Mouse (Mus musculus): ENCODE results near the gene Cdc42bpa.

Cdc42bpa gene

DNA sequence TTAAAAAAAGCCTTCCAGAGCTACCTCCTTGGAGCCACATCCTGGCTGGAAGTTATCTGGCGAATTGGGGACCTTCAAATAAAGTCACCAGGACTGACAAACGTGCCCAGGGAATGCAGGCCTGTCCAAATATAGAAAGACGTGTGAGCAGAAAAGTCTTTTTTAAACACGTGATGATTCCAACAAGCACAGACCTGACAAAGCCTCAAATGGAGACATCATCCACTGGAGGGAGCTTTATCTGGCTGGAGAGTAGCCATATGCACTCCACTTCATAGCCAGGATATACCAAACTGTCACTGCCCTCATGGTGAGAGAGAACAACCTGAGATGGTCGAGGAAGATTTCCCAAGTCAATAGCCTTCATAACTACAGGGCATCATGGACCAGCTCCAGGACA is 225.6 kb downstream of the Cdc42bpa start:
- in situ Hi-C loops (cut with MboI, MseI), result no loop called here

GRCm38 (mm10) chr1:180186371-180186770 is 226.1 kb downstream of the Cdc42bpa start:
- in situ Hi-C loops (cut with MboI, MseI), result no loop called here

GRCm38 (mm10) chr1:180188951-180189350 is 228.7 kb downstream of the Cdc42bpa start:
- in situ Hi-C loops (cut with MboI, MseI), result no loop called here

DNA sequence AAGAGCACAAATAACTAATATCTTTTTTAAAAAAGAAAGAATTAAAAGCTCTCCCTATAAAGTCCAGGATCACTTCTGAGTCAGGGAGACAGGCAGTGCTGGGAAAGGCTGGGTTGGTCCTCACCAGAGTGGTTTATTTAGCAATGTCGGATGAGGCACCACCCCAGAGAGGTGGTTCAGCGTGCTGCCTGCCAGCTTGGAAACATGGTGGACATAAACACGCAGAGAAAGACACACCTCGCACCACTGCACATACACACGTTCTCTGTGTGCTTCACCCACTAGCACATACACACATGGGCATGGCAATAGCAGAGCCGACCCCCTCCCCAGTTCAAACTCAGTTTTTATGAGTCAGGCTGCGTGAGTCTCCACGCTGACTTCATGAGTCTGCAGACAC is 230.8 kb downstream of the Cdc42bpa start:
- in situ Hi-C loops (cut with MboI, MseI), result no loop called here

- in situ Hi-C loops (cut with MboI, MseI), result no loop called here
Measured at GRCm38 (mm10) chr1:180191651-180192220, 231.5 kb downstream of the Cdc42bpa start.

- in situ Hi-C loops (cut with MboI, MseI), result no loop called here
Measured at GRCm38 (mm10) chr1:180192866-180193265, 232.6 kb downstream of the Cdc42bpa start.

DNA sequence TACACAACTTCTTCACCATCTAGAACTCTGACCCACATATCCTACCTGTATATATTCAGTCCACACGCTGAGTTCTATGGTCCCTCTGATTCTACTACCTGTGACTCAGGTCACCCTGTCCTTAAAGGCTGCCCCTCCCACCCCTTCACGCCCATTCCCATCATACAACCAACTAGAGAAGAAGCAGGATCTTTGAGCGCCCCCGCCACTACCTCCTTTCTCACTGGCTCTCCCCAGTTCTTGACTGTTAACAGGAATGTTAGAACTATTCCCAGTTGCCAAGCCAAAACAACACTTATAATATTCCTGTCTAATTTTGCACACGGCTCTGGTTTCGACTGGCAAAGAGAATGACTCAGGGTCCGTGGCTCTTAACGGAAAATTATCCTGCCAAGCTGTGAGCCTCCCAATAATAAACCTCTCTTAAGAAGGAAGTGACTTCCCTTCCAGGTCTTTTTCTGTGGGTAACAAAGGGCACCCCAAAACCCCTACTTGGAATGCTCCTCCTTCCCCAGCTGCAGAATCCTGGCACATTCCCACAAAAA is 233.2 kb downstream of the Cdc42bpa start:
- in situ Hi-C loops (cut with MboI, MseI), result no loop called here

GRCm38 (mm10) chr1:180194048-180194447 is 233.8 kb downstream of the Cdc42bpa start:
- in situ Hi-C loops (cut with MboI, MseI), result no loop called here

GRCm38 (mm10) chr1:180194781-180195471 is 234.7 kb downstream of the Cdc42bpa start:
- in situ Hi-C loops (cut with MboI, MseI), result no loop called here

DNA sequence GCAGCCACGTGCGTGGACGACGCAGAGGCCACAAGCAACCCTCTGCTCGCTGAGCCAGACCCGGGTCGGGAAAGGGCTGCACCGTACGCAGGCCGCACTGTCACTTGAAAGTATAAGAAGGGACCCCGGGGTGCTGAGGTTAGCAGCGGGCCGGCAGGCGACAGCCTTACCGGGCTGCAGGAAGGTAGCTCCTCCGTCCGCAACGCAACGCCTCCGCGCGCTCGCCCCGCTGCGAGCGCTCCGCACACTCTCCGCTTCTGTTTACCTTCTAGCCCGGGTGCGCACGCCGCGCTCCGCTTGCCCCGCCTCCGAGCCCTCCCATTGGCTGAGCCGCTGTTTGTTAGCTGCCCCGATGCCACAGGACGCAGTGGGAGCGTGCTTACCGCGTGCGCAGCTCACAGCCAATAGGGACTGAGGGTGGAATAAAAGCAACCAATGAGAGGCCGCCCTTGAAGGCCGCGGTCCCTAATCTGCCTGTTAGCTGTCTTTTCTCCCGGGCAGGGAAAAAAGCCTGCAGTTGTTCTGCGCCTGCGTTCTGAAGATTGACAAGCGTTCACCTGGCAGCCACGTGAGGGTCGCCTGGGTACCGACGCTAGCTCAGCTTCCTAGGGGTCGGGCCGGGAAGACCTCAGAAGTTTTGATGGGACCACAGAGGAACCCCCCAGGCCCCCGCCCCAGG is 235.6 kb downstream of the Cdc42bpa start:
- in situ Hi-C loops (cut with MboI, MseI), result no loop called here

DNA sequence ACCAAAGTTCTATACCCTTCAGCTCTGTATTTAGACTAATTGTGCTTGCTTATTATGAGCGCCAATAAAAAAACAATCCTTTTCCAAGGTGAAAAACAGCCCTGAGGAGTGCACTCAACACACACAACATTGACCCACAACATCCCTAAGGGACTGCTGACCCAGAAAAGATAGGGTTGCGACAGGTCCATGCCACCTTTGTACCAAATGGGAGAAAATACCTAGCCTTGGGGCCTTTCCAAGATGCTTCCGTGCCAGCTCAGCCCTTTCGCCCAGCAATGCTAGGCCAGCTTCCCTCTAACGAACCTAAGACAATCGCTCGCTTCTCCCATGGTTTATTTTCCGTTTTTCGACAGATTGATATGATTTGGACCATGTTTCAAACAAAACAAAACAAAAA is 236.2 kb downstream of the Cdc42bpa start:
- in situ Hi-C loops (cut with MboI, MseI), result no loop called here

DNA sequence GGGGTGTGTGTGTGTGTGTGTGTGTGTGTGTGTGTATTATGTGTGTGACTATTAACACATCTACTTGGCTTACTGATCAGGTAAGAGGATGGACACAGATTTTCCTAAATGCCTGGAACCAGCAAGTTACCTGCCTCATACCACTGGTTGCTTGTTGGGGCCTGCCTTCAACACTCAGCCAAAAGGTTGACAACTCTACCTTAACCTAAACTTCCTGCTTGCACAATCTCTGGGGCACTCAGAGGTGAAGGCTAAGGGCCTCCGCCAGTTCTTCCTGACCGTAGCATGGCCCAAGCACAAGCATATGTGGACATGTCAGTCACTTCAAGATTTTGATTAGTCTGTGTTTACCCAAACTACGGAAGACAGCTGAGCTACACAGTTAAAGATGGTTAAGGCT is 237.7 kb downstream of the Cdc42bpa start:
- in situ Hi-C loops (cut with MboI, MseI), result no loop called here

DNA sequence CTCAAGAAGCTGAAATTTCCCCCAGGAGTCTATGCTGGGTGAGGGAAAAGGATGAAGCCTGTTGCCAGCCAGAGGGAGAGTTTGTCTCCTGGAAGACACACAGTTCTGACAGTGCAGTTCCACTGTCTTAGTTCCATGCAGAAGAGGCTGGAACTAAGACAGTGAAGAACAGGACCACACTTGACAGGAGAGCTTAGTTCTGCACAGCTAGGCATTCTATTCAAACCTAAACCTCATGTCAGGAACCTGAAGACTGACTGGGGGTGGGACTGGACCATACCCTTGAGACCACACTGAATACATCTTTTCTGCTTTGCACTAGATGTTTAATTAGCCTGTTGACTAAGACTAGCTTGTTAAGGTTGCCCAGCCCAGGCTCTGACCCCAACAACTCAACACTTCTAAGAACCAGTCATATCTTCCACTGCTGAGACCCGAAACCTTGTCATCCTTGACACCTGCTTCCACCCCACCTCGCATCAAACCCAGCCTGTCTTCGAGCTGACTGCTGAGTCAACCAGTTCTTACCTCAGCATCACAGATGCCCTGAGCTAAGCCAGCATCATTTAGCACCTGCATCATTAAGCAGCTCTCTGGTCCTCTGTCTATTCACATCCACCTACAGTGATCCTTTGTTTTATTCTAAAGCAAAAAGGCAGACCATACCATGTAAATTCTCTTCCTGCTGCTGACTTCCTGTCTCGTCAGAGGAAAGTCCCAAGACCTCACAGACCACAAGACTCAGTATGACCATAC is 238.9 kb downstream of the Cdc42bpa start, which contains the start of gene Coq8a:
Gene Coq8a, minus strand, starts transcription at position 644 of the 756 bp plus-strand sequence.
- in situ Hi-C loops (cut with MboI, MseI), result no loop called here

DNA sequence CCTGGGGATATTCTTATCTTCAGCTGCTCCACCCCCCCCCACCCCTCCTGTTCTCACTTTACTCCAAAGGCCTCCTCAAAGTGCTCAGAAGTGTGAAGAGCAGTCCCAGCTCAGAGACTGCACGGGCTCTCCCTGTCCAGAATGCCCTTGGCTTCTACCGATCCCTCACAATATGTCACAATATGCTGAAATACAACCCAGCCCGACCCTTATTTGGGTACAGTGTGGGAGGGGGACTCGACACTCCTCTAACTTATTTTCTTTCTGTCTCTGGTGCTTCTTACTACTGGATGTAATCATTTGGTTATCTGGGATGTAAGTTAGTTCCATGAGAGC is 239.4 kb downstream of the Cdc42bpa start:
- in situ Hi-C loops (cut with MboI, MseI), result no loop called here

GRCm38 (mm10) chr1:180200722-180201121 is 240.4 kb downstream of the Cdc42bpa start:
- in situ Hi-C loops (cut with MboI, MseI), result no loop called here

DNA sequence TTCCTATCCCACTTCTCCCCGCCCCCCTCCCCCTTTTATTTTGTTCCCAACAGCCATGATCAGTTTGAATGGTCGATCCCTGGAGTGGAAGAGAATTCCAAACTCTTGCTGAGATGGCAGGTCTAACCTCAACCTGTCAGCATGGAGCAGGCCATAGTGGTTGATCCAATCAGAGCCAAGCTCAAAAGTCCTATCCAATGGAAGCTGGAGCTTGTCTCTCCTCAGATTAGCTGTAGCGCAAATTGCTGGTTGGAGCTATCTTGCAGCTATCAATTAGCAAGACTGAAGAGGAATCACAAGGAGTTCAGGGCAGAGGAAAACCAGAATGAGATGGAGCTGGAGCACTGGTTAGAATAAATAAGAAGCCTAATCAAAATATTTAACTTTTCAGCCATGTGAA is 248.1 kb downstream of the Cdc42bpa start:
- in situ Hi-C loops (cut with MboI, MseI), result no loop called here

DNA sequence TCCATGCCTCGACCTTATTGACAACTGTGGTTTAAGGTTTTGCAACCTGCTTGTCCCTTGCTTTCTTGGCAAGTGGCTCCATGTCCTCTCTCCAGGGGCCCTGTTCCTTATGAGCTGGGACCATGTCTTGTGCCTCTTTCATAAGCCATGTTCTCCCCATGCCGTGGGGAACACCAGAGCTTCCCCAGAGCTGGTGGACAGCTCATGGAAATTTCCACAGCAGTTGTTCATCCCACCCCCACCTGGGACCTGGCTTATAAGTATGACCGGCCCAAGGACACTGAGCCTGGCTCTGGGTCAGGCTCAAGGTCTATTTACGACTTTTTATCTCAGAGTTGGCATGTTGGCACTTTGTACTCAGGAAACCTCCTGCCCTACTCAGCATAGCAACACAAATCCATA is 249.8 kb downstream of the Cdc42bpa start:
- in situ Hi-C loops (cut with MboI, MseI), result loop anchor here (5.0 kb wide), 1 partner anchor 33 kb away; no protein-coding TSS in a partner anchor

- in situ Hi-C loops (cut with MboI, MseI), result loop anchor here (5.0 kb wide), 1 partner anchor 34 kb away; no protein-coding TSS in a partner anchor
Measured at GRCm38 (mm10) chr1:180210781-180211271, 250.6 kb downstream of the Cdc42bpa start.

- in situ Hi-C loops (cut with MboI, MseI), result loop anchor here (5.0 kb wide), 1 partner anchor 36 kb away; no protein-coding TSS in a partner anchor
Measured at GRCm38 (mm10) chr1:180212911-180213310, 252.6 kb downstream of the Cdc42bpa start.

GRCm38 (mm10) chr1:180215044-180215443 is 254.8 kb downstream of the Cdc42bpa start:
- in situ Hi-C loops (cut with MboI, MseI), result no loop called here
